Mouse (Mus musculus): ENCODE data around the gene Slc8b1. TPM values are rescaled to one million over a fixed set of nuclear protein-coding genes. Genes with fewer than 3 reads are reported as not detected.
A peak's percentile ranks its signal among the peaks of the same experiment; 100 is the strongest.

Gene Slc8b1
- 1 to 10 TPM; 5.0 to 8.6 (median 6.3) TPM for total RNA-seq (2022)

- peak; percentile 66 to 82 for DNase-seq (ENCODE audit: low spot score in 2 of 2)
Observed at GRCm38 (mm10) chr5:120510982-120511642, at the start of gene Slc8b1. Gene Slc8b1, plus strand, starts transcription at chr5:120511168.

- no peak for DNase-seq (ENCODE audit: low spot score in 2 of 2)
Observed at GRCm38 (mm10) chr5:120461902-120462301, 49.1 kb upstream of the Slc8b1 start.

- no peak for DNase-seq (ENCODE audit: low spot score in 2 of 2)
Observed at GRCm38 (mm10) chr5:120464321-120464720, 46.6 kb upstream of the Slc8b1 start.

- no peak for DNase-seq (ENCODE audit: low spot score in 2 of 2)
Observed at GRCm38 (mm10) chr5:120465062-120465461, 45.9 kb upstream of the Slc8b1 start.

GRCm38 (mm10) chr5:120465860-120466259 is 45.1 kb upstream of the Slc8b1 start:
- DNase-seq (ENCODE audit: low spot score in 2 of 2): no peak

- DNase-seq (ENCODE audit: low spot score in 2 of 2): no peak
Observed at GRCm38 (mm10) chr5:120467026-120467425, 43.9 kb upstream of the Slc8b1 start.

GRCm38 (mm10) chr5:120468336-120468735 is 42.6 kb upstream of the Slc8b1 start:
- no peak for DNase-seq (ENCODE audit: low spot score in 2 of 2)

GRCm38 (mm10) chr5:120468830-120469229 is 42.1 kb upstream of the Slc8b1 start:
- no peak for DNase-seq (ENCODE audit: low spot score in 2 of 2)

- no peak for DNase-seq (ENCODE audit: low spot score in 2 of 2)
Observed at GRCm38 (mm10) chr5:120471538-120471937, 39.4 kb upstream of the Slc8b1 start.

- DNase-seq (ENCODE audit: low spot score in 2 of 2): no peak
Observed at GRCm38 (mm10) chr5:120472770-120473169, 38.2 kb upstream of the Slc8b1 start, which contains the start of gene Sdsl. Gene Sdsl, minus strand, starts transcription at chr5:120472810.

- DNase-seq (ENCODE audit: low spot score in 2 of 2): no peak
Observed at GRCm38 (mm10) chr5:120473361-120473760, 37.6 kb upstream of the Slc8b1 start.

- DNase-seq (ENCODE audit: low spot score in 2 of 2): no peak
Observed at GRCm38 (mm10) chr5:120475861-120476260, 35.1 kb upstream of the Slc8b1 start.

- DNase-seq (ENCODE audit: low spot score in 2 of 2): no peak
Observed at GRCm38 (mm10) chr5:120476296-120476695, 34.7 kb upstream of the Slc8b1 start, which contains the start of gene Sds. Gene Sds, plus strand, starts transcription at chr5:120476526.

- DNase-seq (ENCODE audit: low spot score in 2 of 2): no peak
Observed at GRCm38 (mm10) chr5:120477993-120478392, 33.0 kb upstream of the Slc8b1 start.

GRCm38 (mm10) chr5:120479538-120479937 is 31.4 kb upstream of the Slc8b1 start:
- no peak for DNase-seq (ENCODE audit: low spot score in 2 of 2)

- DNase-seq (ENCODE audit: low spot score in 2 of 2): no peak
Observed at GRCm38 (mm10) chr5:120481205-120481604, 29.8 kb upstream of the Slc8b1 start.

GRCm38 (mm10) chr5:120483399-120483798 is 27.6 kb upstream of the Slc8b1 start:
- no peak for DNase-seq (ENCODE audit: low spot score in 2 of 2)

GRCm38 (mm10) chr5:120487844-120488243 is 23.1 kb upstream of the Slc8b1 start:
- no peak for DNase-seq (ENCODE audit: low spot score in 2 of 2)

- DNase-seq (ENCODE audit: low spot score in 2 of 2): no peak
Observed at GRCm38 (mm10) chr5:120490679-120491192, 20.2 kb upstream of the Slc8b1 start.

- DNase-seq (ENCODE audit: low spot score in 2 of 2): peak in 1 of 2 experiments; percentile 34
Observed at GRCm38 (mm10) chr5:120492437-120492836, 18.5 kb upstream of the Slc8b1 start.

- no peak for DNase-seq (ENCODE audit: low spot score in 2 of 2)
Observed at GRCm38 (mm10) chr5:120493440-120493839, 17.5 kb upstream of the Slc8b1 start.

GRCm38 (mm10) chr5:120493873-120494395 is 17.0 kb upstream of the Slc8b1 start:
- no peak for DNase-seq (ENCODE audit: low spot score in 2 of 2)

All from left cerebral cortex, adult 8-10 months (tissue).